Mouse (Mus musculus) G1E-ER4 (cell line): ENCODE data around the gene Gm11020. TPM values are rescaled to one million over a fixed set of nuclear protein-coding genes. Genes with fewer than 3 reads are reported as not detected.

Source experiments
- GATA1 ChIP-seq: IDR thresholded peaks from one replicate; pipeline ENCODE4 v1.8.0; 2012; ENCODE audit warnings: low read length, inconsistent platforms
- polyA plus RNA-seq: library from polyadenylated mRNA; stranded (reverse); fragments of >175 nt; gene quantifications from 2 replicates; pipeline ENCODE4 v1.2.3, GENCODE M21; 2012

Gm11020 gene
- polyA plus RNA-seq, 1 experiment = not detected

DNA sequence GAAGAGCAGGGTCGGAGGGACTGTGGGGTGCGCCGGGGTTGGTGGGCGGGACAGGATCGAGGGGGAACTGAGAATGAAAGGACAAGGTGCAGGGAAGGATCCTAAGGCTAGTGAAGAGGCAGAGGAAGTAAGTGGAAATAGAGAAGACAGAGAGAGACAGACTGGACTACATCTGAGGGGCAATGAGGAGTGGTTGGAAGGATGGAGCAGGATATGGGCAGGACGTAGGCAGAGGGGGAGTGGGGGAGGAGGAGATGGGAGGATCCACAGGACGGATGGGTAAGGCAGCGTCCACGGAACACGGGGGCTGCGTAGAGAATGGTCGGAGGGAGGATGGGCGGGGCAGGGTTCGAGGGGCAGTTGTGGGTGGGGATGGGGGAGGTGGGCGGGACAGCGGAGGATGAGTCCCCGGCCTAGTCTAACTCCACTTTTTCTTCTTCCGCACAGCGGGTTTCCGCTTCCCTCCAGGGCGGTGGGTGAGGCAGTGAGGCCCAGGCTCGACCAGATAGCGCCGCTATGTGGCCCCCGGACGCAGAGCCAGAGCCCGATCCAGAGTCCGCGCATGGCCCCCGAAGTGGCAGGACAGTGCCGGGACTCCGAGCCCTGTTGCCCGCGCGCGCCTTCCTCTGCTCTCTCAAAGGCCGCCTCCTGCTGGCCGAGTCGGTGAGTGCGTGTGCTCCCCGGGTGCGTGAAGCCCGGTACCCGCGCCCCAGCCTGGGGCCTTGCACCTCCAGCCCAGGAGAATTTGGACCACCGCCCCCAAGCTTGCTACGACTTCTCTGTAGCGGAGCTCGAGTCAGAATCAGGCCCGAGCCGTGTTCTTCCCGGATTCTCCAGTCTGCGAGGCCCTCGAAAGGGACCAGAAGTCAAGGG lies 19.1 kb downstream of the Gm11020 start:
- TF ChIP-seq GATA1 = no peak

DNA sequence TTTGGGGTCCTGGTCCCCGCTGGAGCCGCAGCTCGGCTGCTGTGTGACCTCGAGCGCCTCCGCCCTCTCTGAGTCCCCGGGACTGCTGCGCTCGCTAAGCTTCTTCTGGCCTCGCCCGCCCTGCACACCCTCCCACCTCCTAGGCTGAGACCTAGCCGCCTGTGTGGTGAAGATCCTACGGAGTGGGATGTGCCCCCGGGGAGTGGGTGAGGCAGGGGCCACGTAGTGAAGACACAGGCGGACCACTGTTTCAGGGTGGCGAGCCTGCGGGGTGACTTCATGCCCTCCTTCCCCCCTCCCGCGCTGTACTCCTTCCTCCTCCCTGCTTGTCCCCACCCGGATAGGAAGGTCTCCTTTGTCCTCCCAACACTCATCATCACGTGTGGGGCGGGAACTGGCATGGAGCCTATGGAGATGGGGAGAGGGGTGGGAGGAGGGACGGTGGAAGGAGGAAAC lies 19.8 kb downstream of the Gm11020 start:
- TF ChIP-seq GATA1 = no peak

DNA sequence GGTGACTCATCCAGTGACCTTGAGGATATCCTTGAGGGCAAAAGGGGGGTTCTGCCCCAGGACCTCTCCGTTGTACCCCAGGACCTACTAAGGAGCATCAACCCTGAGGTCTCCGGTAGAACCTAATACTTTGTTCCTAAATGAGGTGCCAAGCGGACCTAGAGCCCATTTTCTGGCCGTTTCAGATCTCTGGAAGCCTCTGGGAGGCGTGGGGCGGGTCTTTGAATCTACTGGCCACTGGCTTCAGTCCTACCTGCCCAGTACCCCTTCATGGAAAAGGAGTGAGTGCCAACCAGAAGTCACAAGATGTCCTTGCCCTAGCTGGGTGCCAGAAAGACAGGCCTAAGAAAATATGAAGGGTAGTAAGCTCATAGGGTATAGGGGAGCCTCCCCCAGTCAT lies 20.3 kb downstream of the Gm11020 start:
- no peak for TF ChIP-seq GATA1

DNA sequence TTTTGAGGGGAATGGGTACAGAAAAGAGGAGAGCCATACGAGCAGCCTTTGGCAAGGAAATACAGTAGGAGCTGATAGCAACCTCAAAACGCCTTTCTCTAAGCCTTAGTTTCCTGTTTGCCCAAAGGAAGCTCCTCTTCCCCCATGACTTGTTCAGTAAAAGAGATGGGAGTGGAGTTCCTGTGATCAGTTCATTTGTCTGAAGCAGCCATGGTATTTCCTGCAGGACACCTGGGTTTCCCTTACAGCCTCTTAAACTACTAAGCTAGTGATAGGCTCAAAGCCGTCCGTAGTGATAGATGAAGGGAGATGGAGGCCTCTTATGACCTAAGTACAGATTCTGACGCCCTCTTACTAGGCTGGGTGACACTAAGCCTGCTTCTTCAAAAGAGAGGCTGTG lies 21.1 kb downstream of the Gm11020 start:
- no peak for TF ChIP-seq GATA1

DNA sequence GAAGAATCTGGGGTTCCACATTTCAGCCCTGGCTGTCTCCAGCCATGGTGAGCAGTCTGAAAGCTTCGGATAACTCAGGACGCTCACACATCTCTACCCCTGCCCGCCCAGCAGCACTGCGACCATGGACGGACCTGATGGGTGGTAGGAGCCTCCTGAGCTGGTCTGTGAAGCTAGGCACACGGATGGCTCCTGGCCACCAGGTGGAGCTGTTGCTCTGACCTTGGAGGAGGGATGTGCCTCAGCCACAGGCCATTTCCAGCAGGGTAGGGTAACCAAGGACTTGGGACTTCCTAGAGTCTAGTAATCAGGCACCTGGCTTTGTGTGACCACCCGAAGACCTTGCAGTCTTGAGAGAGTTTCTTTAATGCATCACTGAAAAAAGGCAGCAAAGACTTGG lies 22.6 kb downstream of the Gm11020 start:
- TF ChIP-seq GATA1 = no peak

DNA sequence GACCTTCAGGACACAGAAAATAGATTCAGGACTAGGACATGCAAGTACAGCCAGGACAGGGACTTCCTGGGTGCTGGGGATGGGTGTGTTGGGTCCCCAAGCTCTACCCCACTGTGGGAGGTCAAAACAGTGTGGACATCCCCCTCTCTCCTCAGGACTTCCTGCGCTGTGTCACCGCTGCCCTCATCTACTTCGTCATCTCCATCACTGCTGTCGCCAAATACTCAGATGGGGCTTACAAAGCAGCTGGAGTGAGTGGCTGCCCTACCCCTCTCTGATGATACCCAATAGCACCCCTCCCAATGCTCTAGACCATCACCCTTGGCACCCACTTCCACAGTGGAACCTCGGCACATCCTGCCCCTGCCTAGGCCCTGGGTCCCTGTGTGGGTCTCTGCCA lies 23.3 kb downstream of the Gm11020 start:
- no peak for TF ChIP-seq GATA1

DNA sequence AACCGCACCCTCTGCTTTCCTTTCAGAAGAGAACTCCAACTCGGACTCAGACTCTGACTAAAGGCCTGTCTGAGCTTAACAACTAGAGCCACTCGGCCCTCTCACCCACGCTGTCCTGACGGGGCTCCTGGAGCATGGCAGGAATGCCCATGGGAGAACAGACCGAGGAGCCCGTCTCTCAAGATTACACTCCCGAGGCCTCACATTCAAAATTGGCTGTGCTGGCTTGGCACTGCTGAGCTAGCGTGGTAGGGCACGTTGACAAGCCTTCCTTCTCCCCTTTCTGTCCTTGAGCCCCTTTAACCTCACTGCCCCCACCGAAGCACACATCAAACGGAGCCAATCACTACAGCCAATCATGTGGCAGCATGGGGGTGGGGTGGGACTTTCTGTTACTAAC lies 25.3 kb downstream of the Gm11020 start:
- no peak for TF ChIP-seq GATA1

DNA sequence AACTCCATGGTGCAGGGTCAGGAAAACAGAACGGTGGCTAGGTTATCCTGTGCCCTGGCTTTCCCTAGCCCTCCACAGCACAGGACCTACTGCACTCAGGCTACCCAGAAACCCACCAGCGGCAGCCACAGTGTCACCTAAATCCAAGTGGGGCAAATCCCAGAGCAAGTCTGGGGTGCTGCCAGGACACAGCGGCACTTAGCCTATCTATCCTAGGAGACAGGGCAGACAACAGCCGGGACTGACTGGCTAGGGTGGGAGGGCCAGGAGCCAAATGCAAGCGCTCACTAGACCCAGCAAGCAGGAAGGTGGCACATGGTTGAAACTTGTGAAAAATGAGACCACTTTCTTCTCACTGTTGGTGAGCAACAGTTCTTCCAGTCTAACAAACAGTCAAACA lies 27.6 kb downstream of the Gm11020 start:
- no peak for TF ChIP-seq GATA1

DNA sequence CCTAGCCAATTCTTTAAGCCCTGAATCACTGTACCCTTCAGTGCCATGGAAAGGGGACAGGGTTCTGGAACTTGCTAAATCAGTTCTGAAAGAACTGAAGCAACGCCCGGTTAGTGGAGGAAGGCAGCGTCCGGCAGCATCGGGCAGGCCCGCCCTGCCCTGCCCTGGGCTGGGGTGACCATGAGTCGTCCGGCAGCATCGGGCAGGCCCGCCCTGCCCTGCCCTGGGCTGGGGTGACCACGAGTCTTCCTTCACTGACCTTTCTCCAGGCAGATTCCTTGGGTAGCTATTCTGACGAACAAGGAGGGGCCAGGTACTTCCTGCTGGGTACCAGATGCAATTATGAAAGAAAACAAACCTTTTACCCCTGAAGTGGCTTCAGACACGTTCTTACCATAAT lies 28.7 kb downstream of the Gm11020 start:
- no peak for TF ChIP-seq GATA1

DNA sequence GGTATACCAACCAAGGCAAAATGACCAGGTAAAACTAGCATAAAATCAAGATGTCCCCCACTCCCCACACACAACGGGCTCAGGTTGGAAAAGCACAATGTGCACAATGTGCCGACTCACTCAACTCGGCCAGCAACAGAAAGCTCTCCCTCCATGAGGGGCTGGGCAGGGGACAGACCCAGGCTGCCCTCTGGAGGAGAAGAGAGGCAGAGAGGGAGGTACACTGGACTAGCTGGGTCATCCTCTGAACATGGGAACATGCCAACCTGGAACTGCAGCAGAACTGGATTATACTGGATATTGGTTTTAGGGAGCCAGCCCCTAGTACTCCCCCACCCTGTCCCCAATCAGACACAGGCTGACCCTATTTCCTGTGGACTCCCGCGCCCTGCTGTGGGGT lies 31.8 kb downstream of the Gm11020 start:
- TF ChIP-seq GATA1 = no peak

DNA sequence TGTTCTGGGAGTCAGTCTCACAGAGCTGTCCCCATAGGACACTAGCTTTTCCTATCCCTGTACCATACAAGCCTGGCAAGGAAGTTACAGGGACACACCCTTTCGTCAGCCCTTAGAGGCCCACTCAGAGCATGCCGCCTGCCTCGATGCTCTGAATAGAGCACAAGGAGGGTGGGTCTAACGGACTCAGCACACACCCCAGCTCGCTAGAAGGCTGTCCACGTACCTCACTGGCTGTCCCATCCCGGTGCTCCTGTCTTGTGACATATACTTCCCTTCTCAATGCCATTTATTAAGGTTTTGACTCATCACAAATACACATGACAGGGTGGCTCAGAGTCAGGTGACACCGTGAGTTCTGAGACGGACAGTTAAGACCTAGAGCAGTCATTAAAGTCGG lies 33.1 kb downstream of the Gm11020 start:
- no peak for TF ChIP-seq GATA1

DNA sequence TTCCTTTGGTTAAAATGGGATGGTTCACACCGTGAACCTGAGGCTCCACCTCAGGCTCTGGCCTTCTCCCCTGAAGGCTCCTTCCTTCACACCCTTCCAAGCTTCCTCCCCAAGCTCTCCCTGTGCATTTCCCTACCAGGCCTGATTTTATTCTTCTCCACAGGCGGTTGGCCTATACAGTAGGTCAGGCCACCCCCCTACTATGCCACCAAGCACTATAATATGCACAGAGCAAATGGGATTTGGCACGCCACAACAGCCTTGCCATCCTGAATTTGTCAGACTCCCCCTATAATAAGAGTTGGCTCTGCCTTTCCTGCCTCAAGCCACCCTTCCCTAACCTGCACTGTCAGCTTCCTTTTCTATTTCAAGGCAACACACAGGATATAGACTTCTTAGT lies 37.3 kb downstream of the Gm11020 start:
- no peak for TF ChIP-seq GATA1

DNA sequence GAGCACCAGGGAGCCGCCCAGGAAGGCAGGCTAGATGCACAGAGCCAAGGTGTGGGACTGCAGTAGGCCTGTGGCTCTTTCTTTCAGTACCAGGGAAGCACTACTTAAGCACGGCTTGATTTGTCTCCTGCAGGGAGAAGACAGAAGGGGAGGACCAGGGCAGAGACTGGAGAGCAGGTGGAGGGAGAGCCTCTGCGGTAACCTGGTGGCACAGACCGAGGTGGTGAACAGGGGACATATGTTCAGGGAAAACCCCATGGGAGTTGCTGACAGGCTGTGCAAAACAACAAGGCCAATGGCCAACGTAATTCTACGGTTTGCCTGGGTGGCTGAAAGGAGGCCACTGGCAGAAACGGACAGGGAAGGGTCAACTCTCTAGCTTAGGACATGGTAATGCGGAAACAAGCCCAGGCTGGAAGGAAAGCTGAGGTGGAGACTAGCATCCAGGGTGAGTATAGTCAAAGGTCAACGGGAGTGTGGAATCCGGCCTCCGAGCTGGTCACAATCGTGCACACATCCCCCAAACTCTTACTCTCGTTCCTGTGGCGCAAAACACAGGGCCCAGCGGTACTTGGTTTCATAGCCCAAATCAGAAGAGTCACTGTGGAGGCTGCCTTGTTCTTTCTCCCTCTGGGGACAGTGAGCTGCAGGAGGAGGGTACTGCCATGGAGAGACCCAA lies 38.5 kb downstream of the Gm11020 start:
- no peak for TF ChIP-seq GATA1

DNA sequence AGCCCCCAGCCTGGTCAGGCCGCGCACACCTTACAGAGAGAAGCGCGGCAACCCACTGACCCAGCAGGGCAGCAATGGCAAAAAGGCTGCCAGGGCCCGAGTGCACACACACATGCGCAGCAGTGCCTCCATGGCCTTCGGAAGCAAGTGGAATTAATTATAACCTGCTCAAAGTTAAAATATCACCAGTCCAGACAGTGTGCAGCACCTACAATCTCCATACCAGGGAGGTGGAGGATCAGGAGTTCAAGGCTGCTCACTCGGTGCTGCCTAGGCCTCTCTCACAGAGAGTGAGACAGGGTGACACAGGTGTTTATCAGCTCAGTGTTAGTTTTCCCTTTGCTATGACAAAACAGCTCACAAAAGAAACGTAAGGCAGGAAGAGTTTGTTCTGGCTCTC lies 44.3 kb downstream of the Gm11020 start:
- no peak for TF ChIP-seq GATA1

DNA sequence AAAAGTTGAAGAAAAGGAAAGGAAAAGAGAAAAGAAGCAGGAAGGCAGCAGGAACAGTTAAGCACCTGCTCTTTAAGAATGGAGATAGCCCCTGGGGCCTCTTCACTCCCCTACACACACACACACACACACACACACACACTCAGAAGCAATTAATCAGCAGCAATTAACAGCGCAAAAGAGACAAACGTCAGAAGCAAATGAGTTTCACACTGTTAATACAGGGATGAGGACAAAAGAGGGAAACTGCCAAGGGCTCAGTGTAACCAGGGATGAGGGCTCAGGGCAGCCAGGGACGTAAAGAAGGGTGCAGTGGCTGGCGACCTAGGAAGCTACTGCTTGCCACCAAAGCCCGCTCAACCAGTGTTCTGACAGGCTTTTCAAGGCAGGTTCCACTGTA lies 46.0 kb downstream of the Gm11020 start:
- no peak for TF ChIP-seq GATA1

DNA sequence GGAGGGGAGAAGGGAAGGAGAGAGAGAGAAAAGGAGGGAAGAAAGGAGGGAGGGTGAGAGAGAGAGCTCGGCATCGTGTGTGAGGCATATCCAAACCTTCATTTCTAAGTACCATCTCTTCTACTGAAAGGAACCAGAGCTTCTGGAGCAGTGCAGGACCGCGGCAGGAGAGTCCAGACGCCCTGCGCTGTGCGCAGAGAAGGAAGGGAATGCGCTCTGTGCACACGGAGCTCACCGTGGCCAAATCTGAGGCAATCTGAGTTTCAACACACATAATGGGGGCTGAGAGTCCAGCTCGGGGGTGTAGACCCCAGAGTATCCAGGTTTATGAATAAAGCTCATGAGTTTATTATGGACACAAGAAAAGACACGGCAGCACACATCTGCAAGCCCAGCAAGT lies 48.2 kb downstream of the Gm11020 start:
- TF ChIP-seq GATA1 = no peak

DNA sequence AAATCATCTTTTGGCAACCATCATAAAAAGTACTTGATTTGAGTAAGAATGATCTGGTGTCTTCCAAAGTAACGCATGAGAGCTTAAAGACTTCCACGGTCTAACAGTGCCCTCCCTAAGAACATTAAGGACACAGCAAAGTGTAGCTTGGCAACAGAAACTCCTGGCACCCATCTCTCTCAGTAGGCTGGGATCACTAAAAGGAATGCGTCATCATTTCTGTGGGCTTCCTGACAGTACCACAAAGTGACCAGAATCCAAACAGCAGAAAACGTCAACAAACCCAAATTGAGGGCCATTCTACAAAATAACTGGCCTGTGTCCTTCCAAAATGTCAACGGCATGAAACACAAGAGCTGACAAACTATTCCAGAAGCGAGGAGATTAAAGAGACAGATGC lies 48.7 kb downstream of the Gm11020 start:
- no peak for TF ChIP-seq GATA1

DNA sequence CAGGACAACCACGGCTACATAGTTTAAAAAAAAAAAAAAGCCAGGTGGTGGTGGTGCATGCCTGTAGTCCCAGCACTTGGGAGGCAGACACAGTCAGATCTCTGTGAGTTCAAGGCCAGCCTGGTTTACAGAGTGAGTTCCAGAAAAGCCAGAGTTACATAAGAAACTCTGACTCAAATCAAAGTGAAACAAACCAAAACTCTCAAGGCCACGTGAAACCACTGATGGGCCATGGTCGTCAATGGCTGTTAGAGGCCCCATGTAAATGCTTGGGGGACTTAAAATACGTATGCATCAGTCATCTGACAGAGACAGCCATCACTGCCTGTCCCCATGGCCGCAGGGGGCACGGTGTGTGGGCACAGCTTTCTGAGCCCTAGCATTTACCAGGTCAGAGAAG lies 49.8 kb downstream of the Gm11020 start:
- TF ChIP-seq GATA1 = no peak

Other genes with a start within 250 kb of the Gm11020 start
- gene Cdh5, start 219.9 kb upstream of the Gm11020 start, polyA plus RNA-seq = not detected in 2 replicates
- not detected in 2 replicates for gene Bean1, start 151.1 kb upstream of the Gm11020 start, polyA plus RNA-seq
- gene Tk2, start 73.0 kb upstream of the Gm11020 start, polyA plus RNA-seq = 26.8 and 33.1 TPM in 2 replicates
- gene Cklf, start 70.7 kb upstream of the Gm11020 start, polyA plus RNA-seq = 4.0 and 4.9 TPM in 2 replicates
- not detected in 2 replicates for gene Cmtm2a, start 28.4 kb upstream of the Gm11020 start, polyA plus RNA-seq
- gene Gm45711, start 11.5 kb upstream of the Gm11020 start, polyA plus RNA-seq = not detected in 2 replicates
- gene Cmtm1, start 11.4 kb upstream of the Gm11020 start, polyA plus RNA-seq = not detected in 2 replicates
- gene Cmtm2b, start 663 bp downstream of the Gm11020 start, polyA plus RNA-seq = not detected in 2 replicates
- gene Cmtm3, start 17.8 kb downstream of the Gm11020 start, polyA plus RNA-seq = not detected in 2 replicates
- gene Cmtm4, start 74.2 kb downstream of the Gm11020 start, polyA plus RNA-seq = not detected in 2 replicates
- gene Dync1li2, start 121.5 kb downstream of the Gm11020 start, polyA plus RNA-seq = 22.0 and 28.3 TPM in 2 replicates
- gene Terb1, start 188.3 kb downstream of the Gm11020 start, polyA plus RNA-seq = not detected in 2 replicates
- 5.5 and 8.9 TPM in 2 replicates for gene Nae1, start 213.1 kb downstream of the Gm11020 start, polyA plus RNA-seq
- 0.10 and 0.36 TPM in 2 replicates for gene Car7, start 213.1 kb downstream of the Gm11020 start, polyA plus RNA-seq